Mouse (Mus musculus): Measurements from ENCODE around the gene Arhgap30. TPM values are rescaled to one million over a fixed set of nuclear protein-coding genes. Genes with fewer than 3 reads are reported as not detected.

Arhgap30 gene
- polyA plus RNA-seq, 1 experiment from 2014 or later = 2.4 TPM

DNA sequence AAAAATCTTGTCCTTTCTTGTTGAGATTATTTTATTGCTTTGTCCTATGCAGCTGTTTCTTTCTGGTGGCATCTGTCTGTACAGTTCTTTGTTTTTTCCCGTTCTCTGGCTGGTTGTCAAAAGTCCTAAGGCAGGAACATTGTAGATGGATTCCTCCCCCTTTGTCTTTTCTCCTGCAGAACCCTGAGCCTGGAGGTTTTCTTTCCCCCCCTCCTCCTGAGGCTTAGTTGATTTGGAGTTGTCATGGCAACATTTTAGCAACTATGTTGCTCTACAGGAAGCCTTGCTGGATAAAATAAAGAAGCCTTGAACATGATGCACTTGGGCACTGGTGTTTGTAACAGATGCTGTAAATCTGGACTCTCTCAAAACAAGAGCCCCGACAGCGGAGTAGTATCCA is 23.7 kb downstream of the Arhgap30 start:
- peak overlapping the region; percentile 98 for H3K4me3 ChIP-seq (replicated peaks)
- no peaks in the 10 kb centered on the region for H3K9me3 ChIP-seq
- no peak for ATAC-seq
- 0 out of 2 replicates have a peak, but pooled peaks cover 10% of the 10 kb centered on the region for H3K36me3 ChIP-seq
- WGBS = 25% methylated on average over 3 of the region's 3 CpGs
- H3K27ac ChIP-seq = no peak overlapping the region
- peak overlapping the region; percentile 93; the same call in 1 of the 2 replicates for H3K9ac ChIP-seq
- H3K4me2 ChIP-seq (replicated peaks) = peak overlapping the region; percentile 53
- 0 out of 2 replicates have a peak, but pooled peaks cover 4% of the 10 kb centered on the region for H3K27me3 ChIP-seq (replicated peaks)
- H3K4me1 ChIP-seq (replicated peaks) = 0 out of 2 replicates have a peak, but pooled peaks cover 12% of the 10 kb centered on the region

DNA sequence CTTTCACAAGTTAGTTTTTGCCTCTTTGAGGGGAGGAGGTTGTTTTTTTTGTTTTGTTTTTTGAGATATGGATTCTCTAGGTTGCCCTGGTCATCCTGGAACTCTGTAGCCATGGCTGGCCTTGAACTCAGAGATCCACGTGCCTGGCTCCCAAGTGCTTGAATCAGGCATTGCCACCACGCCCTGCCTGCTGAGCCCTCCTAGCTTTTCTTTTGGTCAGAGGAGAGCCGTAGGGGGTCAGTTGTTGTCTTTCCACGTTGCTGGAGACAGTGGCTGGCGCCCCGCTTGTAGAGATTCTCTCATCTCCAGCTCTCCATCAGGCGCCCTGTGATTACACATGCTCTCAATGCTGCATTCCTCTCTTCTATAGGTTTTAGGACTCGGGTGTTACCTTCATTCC is 24.9 kb downstream of the Arhgap30 start:
- Histone ChIP-seq H3K4me2 (replicated peaks) (no peak overlapping the region), H3K36me3 (peaks cover 16% of the 10 kb centered on the region; the same call in 1 of the 2 replicates), H3K4me1 (replicated peaks) (0 out of 2 replicates have a peak, but pooled peaks cover 12% of the 10 kb centered on the region), H3K27me3 (replicated peaks) (0 out of 2 replicates have a peak, but pooled peaks cover 4% of the 10 kb centered on the region), H3K9me3 (no peaks in the 10 kb centered on the region), H3K27ac (no peak overlapping the region), H3K9ac (no peak overlapping the region), H3K4me3 (replicated peaks) (no peak overlapping the region)
- no peak for ATAC-seq
- 82% methylated on average over 8 of the region's 8 CpGs for WGBS

DNA sequence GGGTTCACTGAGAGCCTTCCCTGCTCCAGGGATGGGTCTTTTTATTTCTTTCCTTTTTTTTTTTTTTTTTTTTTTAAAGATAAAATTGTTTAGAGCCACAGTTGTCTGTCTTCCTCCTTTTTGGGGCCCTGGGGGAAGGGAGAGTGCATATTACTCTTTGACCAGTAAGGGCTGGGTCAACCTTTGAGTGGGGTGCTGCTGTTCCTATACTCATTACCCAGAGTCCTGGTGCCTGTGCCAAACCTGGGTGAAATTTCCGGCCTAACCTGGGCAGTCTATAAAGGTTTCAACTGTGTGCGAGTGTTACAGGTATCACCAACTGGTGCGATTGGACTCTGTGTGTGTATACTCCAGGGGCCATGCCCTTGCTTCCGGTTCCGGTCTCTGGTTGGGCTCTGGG is 29.9 kb downstream of the Arhgap30 start, which contains the start of gene Tstd1:
TSS of gene Tstd1 (plus strand) at position 213 of the 400 bp plus-strand sequence.
- WGBS = 89% methylated on average over 5 of the region's 5 CpGs
- Histone ChIP-seq H3K9me3 (no peaks in the 10 kb centered on the region), H3K4me2 (replicated peaks) (no peak within 1 kb of the TSS), H3K9ac (no peak within 1 kb of the TSS), H3K27ac (no peak within 1 kb of the TSS), H3K4me3 (replicated peaks) (no peak within 1 kb of the TSS), H3K36me3 (peaks cover 19% of the 10 kb centered on the region), H3K27me3 (replicated peaks) (no peaks in the 10 kb centered on the region), H3K4me1 (replicated peaks) (0 out of 2 replicates have a peak, but pooled peaks cover 3% of the 10 kb centered on the region)
- ATAC-seq = no peak

GRCm38 (mm10) chr1:171419291-171419882 is 30.6 kb downstream of the Arhgap30 start:
- H3K27ac ChIP-seq = no peak overlapping the region
- no peaks in the 10 kb centered on the region for H3K9me3 ChIP-seq
- WGBS = 71% methylated on average over 12 of the region's 12 CpGs
- no peak overlapping the region for H3K9ac ChIP-seq
- ATAC-seq = no peak
- no peaks in the 10 kb centered on the region for H3K4me1 ChIP-seq (replicated peaks)
- peaks cover 19% of the 10 kb centered on the region for H3K36me3 ChIP-seq
- no peak overlapping the region for H3K4me3 ChIP-seq (replicated peaks)
- H3K4me2 ChIP-seq (replicated peaks) = no peak overlapping the region
- H3K27me3 ChIP-seq (replicated peaks) = no peaks in the 10 kb centered on the region

DNA sequence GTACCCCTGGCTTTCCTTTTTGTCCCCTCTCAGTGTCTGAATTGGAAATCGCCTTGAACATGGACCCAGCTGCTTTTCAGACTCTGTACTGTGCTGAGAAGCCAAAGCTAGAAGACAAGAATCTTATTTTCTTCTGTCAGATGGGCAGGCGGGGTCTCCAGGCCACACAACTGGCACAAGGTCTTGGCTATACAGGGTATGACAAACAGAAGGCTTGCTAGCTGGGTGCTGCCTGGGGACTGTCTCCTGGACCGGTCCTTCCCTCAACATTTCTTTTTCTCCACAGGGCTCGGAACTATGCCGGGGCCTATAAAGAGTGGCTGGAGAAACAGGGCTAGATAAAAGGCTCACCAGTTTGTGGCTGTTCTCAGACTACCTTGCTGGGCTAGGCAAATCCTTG is 31.2 kb downstream of the Arhgap30 start:
- Histone ChIP-seq H3K9me3 (no peaks in the 10 kb centered on the region), H3K36me3 (peaks cover 19% of the 10 kb centered on the region), H3K27ac (no peak overlapping the region), H3K4me1 (replicated peaks) (peaks cover 3% of the 10 kb centered on the region; the same call in 1 of the 2 replicates), H3K9ac (no peak overlapping the region), H3K4me3 (replicated peaks) (no peak overlapping the region), H3K4me2 (replicated peaks) (no peak overlapping the region), H3K27me3 (replicated peaks) (no peaks in the 10 kb centered on the region)
- no peak for ATAC-seq
- 88% methylated on average over 5 of the region's 5 CpGs for WGBS

- Histone ChIP-seq H3K36me3 (peaks cover 10% of the 10 kb centered on the region), H3K9me3 (no peaks in the 10 kb centered on the region), H3K27me3 (replicated peaks) (no peaks in the 10 kb centered on the region; the same call in 1 of the 2 replicates), H3K4me2 (replicated peaks) (no peak overlapping the region), H3K4me3 (replicated peaks) (no peak overlapping the region), H3K9ac (no peak overlapping the region), H3K4me1 (replicated peaks) (peaks cover 8% of the 10 kb centered on the region; the same call in 1 of the 2 replicates), H3K27ac (no peak overlapping the region)
- WGBS = 74% methylated on average over 8 of the region's 8 CpGs
- peak; percentile 37; the same call in 1 of the 2 replicates for ATAC-seq
Measured at GRCm38 (mm10) chr1:171422504-171423095, 33.8 kb downstream of the Arhgap30 start.

- no peaks in the 10 kb centered on the region; the same call in 1 of the 2 replicates for H3K27me3 ChIP-seq (replicated peaks)
- H3K36me3 ChIP-seq = no peaks in the 10 kb centered on the region; the same call in 1 of the 2 replicates
- H3K4me2 ChIP-seq (replicated peaks) = no peak overlapping the region
- ATAC-seq = peak; percentile 42
- H3K4me1 ChIP-seq (replicated peaks) = peaks cover 8% of the 10 kb centered on the region; the same call in 1 of the 2 replicates
- no peak overlapping the region for H3K27ac ChIP-seq
- H3K9me3 ChIP-seq = no peaks in the 10 kb centered on the region
- no peak overlapping the region for H3K9ac ChIP-seq
- H3K4me3 ChIP-seq (replicated peaks) = no peak overlapping the region
- 34% methylated on average over 5 of the region's 5 CpGs for WGBS
Measured at GRCm38 (mm10) chr1:171424638-171425037, 35.9 kb downstream of the Arhgap30 start.

DNA sequence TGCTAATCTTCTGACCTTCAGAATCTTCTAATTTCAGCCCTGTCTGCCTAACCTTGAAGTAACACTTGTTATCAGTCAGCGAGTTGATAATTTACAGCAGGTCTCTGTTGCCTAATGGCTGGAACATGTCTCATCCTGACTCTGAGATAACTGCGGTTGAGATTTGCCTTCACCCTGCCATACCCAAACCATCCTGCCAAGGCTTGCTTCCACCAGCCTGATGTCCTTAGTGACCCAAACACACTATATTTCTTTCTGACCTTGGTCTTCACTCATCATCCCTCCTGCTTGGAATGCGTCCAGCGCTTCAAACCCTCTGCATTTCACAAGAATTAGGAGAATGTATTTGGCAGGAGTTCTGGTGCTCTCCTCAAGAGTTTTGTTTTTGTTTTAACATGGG is 36.4 kb downstream of the Arhgap30 start:
- peak; percentile 75 for ATAC-seq
- Histone ChIP-seq H3K27ac (no peak overlapping the region), H3K4me3 (replicated peaks) (no peak overlapping the region), H3K27me3 (replicated peaks) (no peaks in the 10 kb centered on the region; the same call in 1 of the 2 replicates), H3K9me3 (no peaks in the 10 kb centered on the region), H3K36me3 (no peaks in the 10 kb centered on the region), H3K9ac (no peak overlapping the region), H3K4me1 (replicated peaks) (peaks cover 8% of the 10 kb centered on the region; the same call in 1 of the 2 replicates), H3K4me2 (replicated peaks) (no peak overlapping the region)
- WGBS = 29% methylated on average over 4 of the region's 4 CpGs

DNA sequence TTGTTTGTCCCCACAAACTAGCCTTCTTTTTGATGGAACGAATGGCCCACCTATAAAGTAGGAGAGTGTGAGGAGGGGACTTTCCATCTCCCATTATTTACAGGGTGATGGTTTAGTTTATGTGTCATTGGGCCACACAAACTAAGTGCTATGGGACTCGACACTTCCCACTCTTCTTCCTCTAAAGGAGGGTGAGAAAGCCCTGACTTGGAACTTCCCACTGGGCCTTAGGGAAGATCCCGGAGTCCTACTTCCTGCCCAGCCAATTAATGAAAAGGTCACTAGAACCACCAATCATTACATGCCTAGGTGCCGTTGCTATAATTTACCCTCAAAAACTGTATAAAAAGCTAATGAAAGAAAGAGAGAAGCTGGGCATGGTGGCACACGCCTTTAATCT is 43.4 kb downstream of the Arhgap30 start:
- no peak overlapping the region for H3K4me2 ChIP-seq (replicated peaks)
- H3K4me3 ChIP-seq (replicated peaks) = no peak overlapping the region
- no peak overlapping the region for H3K9ac ChIP-seq
- H3K27ac ChIP-seq = no peak overlapping the region
- H3K9me3 ChIP-seq = no peaks in the 10 kb centered on the region
- no peak for ATAC-seq
- H3K36me3 ChIP-seq = no peaks in the 10 kb centered on the region
- no peaks in the 10 kb centered on the region; the same call in 1 of the 2 replicates for H3K27me3 ChIP-seq (replicated peaks)
- H3K4me1 ChIP-seq (replicated peaks) = peaks cover 6% of the 10 kb centered on the region; the same call in 1 of the 2 replicates
- 80% methylated on average over 5 of the region's 5 CpGs for WGBS

DNA sequence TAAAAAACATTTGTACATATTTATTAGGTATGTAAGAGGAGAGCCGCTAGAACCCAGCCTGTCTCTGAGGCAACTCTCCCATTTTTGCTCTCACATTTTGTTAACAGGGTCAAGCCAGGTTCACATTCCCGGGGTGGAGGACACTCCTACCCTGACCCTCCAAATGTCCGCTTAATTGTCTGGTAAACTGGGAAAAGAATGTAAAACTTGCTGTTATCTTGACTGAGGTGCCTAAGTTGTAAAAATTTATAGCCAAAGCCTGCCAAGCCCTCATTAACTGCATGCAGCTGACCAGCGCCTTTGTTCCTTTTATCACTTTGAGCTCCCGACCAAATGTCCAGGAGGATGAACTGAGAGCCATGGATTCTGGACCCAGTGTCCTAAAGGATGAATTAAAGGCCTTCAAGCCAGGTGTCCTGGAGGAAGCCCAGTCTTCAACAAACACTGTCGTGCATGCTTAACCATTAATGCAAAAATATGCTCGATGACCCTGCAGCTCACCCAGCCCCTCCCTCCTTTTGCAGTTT is 46.6 kb downstream of the Arhgap30 start:
- H3K4me1 ChIP-seq (replicated peaks) = peaks cover 9% of the 10 kb centered on the region
- H3K27me3 ChIP-seq (replicated peaks) = no peaks in the 10 kb centered on the region
- no peaks in the 10 kb centered on the region for H3K36me3 ChIP-seq
- H3K4me2 ChIP-seq (replicated peaks) = 0 out of 2 replicates have a peak overlapping the region, but pooled peaks have one; percentile 11
- no peak overlapping the region for H3K9ac ChIP-seq
- H3K27ac ChIP-seq = no peak overlapping the region
- ATAC-seq = no peak
- H3K9me3 ChIP-seq = no peaks in the 10 kb centered on the region
- WGBS = 18% methylated on average over 7 of the region's 7 CpGs
- no peak overlapping the region for H3K4me3 ChIP-seq (replicated peaks)

DNA sequence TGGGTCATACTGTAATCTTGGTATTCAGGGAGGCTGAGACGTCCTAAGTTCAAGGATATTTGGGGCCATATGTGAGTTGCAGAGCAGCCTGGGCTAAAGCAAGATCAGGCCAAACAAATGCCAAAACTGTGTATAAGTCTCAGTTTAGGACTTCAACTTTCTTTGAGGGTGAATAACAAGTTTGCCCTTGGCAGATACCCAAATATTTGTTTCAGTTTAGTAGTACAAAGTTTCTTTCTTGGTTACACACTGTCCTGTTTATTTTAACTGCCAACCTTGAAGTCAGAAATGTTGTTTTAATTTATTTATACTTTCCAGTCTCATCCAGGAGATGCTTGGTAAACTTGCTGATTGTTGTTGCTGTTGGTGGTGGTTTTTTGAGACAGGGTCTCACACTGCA is 47.2 kb downstream of the Arhgap30 start:
- Histone ChIP-seq H3K9me3 (no peaks in the 10 kb centered on the region), H3K9ac (no peak overlapping the region), H3K4me1 (replicated peaks) (peaks cover 14% of the 10 kb centered on the region), H3K27ac (no peak overlapping the region), H3K4me2 (replicated peaks) (no peak overlapping the region), H3K36me3 (no peaks in the 10 kb centered on the region), H3K4me3 (replicated peaks) (no peak overlapping the region), H3K27me3 (replicated peaks) (no peaks in the 10 kb centered on the region)
- 35% methylated on average over 1 of the region's 1 CpGs for WGBS
- no peak for ATAC-seq

- 1% methylated on average over 46 of the region's 46 CpGs for WGBS
- ATAC-seq = peak; percentile 90
- no peaks in the 10 kb centered on the region for H3K36me3 ChIP-seq
Measured at GRCm38 (mm10) chr1:171437264-171438013, 48.7 kb downstream of the Arhgap30 start, which contains the start of gene F11r. Gene F11r, plus strand, starts transcription at chr1:171437535.

More at GRCm38 (mm10) chr1:171437264-171438013, 48.7 kb downstream of the Arhgap30 start, which contains the start of gene F11r:
- Histone ChIP-seq H3K9me3 (no peaks in the 10 kb centered on the region), H3K27ac (peak within 1 kb of the TSS; percentile 86), H3K9ac (peak within 1 kb of the TSS; percentile 68), H3K27me3 (replicated peaks) (no peaks in the 10 kb centered on the region), H3K4me1 (replicated peaks) (peaks cover 21% of the 10 kb centered on the region), H3K4me2 (replicated peaks) (peak within 1 kb of the TSS; percentile 69), H3K4me3 (replicated peaks) (peak within 1 kb of the TSS; percentile 58)

Measured in intestine, embryonic 15.5 days (tissue).